Mouse (Mus musculus): ENCODE data around the gene Cxadr. TPM values are rescaled to one million over a fixed set of nuclear protein-coding genes. Genes with fewer than 3 reads are reported as not detected.
A peak's percentile ranks its signal among the peaks of the same experiment; 100 is the strongest.

The Cxadr gene
- polyA plus RNA-seq, 1 experiment from 2014 or later: 57.1 TPM

DNA sequence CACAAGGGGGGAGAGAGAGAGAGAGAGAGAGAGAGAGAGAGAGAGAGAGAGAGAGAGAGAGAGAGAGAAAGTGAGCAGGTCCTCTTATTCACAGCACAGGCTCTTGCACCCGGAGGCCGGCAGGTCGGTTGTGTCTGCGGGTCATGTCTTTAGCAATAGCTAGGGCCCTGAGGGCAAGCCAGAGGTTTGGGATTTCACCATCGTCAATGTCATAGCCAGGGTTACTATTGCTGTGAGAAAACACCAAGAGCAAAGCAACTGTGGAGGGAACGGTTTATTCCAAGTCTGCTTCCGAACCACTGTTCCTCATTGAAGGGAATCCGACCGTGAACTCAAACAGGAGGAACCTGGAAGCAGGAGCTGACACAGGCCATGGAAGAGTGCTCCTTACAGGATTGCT lies 5.2 kb upstream of the Cxadr start:
- H3K36me3 ChIP-seq (ENCODE audit: control insufficient read depth, insufficient read depth, low read length): no peaks in the 10 kb centered on the region
- ATAC-seq (replicated peaks; ENCODE audit: low FRiP score): no peak
- H3K27me3 ChIP-seq (ENCODE audit: control insufficient read depth, insufficient read depth, low read length): no peaks in the 10 kb centered on the region
- H3K27ac ChIP-seq (ENCODE audit: low read depth, low read length): no peak overlapping the region
- no peaks in the 10 kb centered on the region for H3K4me1 ChIP-seq (replicated peaks; ENCODE audit: control insufficient read depth, insufficient read depth, low read length)
- no peak for DNase-seq (ENCODE audit: low spot score)
- no peak overlapping the region for H3K4me2 ChIP-seq (ENCODE audit: low read depth, low read length, severe bottlenecking)
- no peak overlapping the region for H3K4me3 ChIP-seq (ENCODE audit: low read depth, low read length)
- no peak overlapping the region for H3K9ac ChIP-seq (ENCODE audit: low read length)
- 72% methylated on average over 9 of the region's 9 CpGs for WGBS
- no peaks in the 10 kb centered on the region for H3K9me3 ChIP-seq (ENCODE audit: control insufficient read depth, low read length)

DNA sequence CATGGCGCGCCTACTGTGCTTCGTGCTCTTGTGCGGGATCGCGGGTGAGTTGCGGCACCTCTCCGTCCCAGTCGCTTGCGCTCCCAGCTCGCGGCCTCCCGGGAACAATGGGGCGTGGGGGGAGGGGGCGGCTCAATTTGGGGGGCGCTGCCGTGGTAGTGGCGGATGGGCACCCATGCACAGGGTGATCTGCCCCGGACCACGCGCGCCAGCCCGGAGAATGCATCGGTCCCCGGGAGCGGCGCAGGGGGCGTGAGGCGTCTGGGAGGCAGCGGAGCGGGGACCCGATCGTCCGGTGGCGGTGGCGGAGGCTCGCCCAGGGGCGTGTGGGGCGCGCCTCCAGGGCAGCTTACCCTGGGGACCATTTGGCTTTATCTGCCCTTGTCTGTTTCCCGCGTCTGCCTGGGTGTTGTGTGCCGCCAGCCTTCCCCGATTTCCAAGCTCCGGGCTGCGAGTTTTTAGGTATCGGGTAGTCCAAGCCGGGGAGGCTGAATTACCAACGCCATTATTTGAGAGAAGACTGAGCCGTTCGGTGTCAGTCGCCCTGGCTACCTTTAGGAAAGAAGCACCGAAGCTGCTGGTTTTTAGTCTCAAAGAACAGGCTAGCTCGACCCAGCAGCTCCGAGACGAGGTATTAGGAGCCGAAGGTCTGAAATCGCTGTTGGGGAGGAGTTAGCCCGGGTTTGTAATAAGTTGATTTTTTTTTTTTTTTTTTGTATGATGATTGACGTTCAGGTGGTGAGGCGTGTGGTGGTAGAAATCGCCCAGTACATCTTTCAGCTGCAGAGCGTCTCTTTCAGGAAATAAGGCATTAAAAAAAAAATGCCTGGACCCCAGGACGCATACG lies 765 bp downstream of the Cxadr start:
- H3K27ac ChIP-seq (ENCODE audit: low read depth, low read length): peak overlapping the region; percentile 84
- no peaks in the 10 kb centered on the region for H3K27me3 ChIP-seq (ENCODE audit: control insufficient read depth, insufficient read depth, low read length)
- H3K9ac ChIP-seq (ENCODE audit: low read length): peak overlapping the region; percentile 93
- ATAC-seq (replicated peaks; ENCODE audit: low FRiP score): peak; percentile 66
- no peaks in the 10 kb centered on the region; the same call in 1 of the 2 replicates for H3K36me3 ChIP-seq (ENCODE audit: control insufficient read depth, insufficient read depth, low read length)
- peak overlapping the region; percentile 89 for H3K4me3 ChIP-seq (ENCODE audit: low read depth, low read length)
- no peaks in the 10 kb centered on the region for H3K4me1 ChIP-seq (replicated peaks; ENCODE audit: control insufficient read depth, insufficient read depth, low read length)
- H3K9me3 ChIP-seq (ENCODE audit: control insufficient read depth, low read length): no peaks in the 10 kb centered on the region
- no peak for DNase-seq (ENCODE audit: low spot score)
- WGBS: under 1% methylated on average over 55 of the region's 65 CpGs
- H3K4me2 ChIP-seq (ENCODE audit: low read depth, low read length, severe bottlenecking): peak overlapping the region; percentile 55

DNA sequence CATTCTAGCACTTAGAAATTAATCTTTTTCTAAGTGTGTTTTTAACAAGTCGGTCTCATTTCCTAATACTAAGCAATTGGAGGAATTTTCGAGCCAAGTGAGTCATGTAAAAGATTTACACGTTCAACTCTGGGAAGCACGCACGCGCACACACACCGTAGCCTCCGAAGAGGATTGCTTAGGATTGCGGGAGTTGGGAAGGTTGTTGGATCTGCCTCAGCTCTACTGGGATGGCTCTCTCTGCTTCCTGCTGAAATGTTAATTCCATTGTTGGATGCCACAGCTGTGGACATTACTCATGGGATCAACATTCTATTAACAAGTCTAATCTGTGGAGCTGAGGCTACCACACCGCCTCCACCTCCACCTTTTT lies 1.4 kb downstream of the Cxadr start:
- H3K4me1 ChIP-seq (replicated peaks; ENCODE audit: control insufficient read depth, insufficient read depth, low read length): no peaks in the 10 kb centered on the region
- DNase-seq (ENCODE audit: low spot score) (no peak), ATAC-seq (replicated peaks; ENCODE audit: low FRiP score) (no peak)
- H3K4me2 ChIP-seq (ENCODE audit: low read depth, low read length, severe bottlenecking): peak overlapping the region; percentile 55
- no peaks in the 10 kb centered on the region for H3K27me3 ChIP-seq (ENCODE audit: control insufficient read depth, insufficient read depth, low read length)
- no peaks in the 10 kb centered on the region; the same call in 1 of the 2 replicates for H3K36me3 ChIP-seq (ENCODE audit: control insufficient read depth, insufficient read depth, low read length)
- H3K9ac ChIP-seq (ENCODE audit: low read length): peak overlapping the region; percentile 93
- WGBS: 4% methylated on average over 10 of the region's 10 CpGs
- H3K4me3 ChIP-seq (ENCODE audit: low read depth, low read length): peak overlapping the region; percentile 89
- no peak overlapping the region for H3K27ac ChIP-seq (ENCODE audit: low read depth, low read length)
- no peaks in the 10 kb centered on the region for H3K9me3 ChIP-seq (ENCODE audit: control insufficient read depth, low read length)

DNA sequence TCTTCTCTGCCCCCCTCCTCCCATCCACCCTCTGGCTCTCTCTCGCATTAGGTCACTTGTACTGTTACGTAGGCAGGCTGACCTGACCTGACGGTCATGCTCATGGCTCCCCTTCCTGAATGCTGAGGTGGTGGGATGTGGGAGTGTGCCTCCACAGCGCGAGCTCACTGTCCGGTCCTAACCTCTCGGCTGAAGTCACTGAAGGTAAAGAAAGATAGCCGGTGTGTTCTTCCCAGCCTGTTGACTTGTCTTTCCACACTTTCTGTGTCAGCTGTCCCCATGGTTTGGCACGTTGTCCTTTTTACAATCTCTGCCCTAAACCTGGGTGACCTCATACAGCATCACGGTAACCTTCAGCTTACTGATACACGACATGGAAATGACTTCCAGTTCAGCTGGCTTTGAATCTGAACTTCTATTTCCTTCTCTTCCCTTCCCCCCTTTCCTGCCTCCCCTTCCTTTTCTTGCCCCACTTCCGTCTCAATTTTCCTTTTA lies 4.4 kb downstream of the Cxadr start:
- DNase-seq (ENCODE audit: low spot score) (peak; percentile 42), ATAC-seq (replicated peaks; ENCODE audit: low FRiP score) (no peak)
- no peaks in the 10 kb centered on the region for H3K9me3 ChIP-seq (ENCODE audit: control insufficient read depth, low read length)
- H3K4me1 ChIP-seq (replicated peaks; ENCODE audit: control insufficient read depth, insufficient read depth, low read length): no peaks in the 10 kb centered on the region
- no peak overlapping the region for H3K4me3 ChIP-seq (ENCODE audit: low read depth, low read length)
- H3K36me3 ChIP-seq (ENCODE audit: control insufficient read depth, insufficient read depth, low read length): no peaks in the 10 kb centered on the region; the same call in 1 of the 2 replicates
- H3K4me2 ChIP-seq (ENCODE audit: low read depth, low read length, severe bottlenecking): no peak overlapping the region
- no peak overlapping the region for H3K9ac ChIP-seq (ENCODE audit: low read length)
- WGBS: 91% methylated on average over 12 of the region's 12 CpGs
- no peaks in the 10 kb centered on the region for H3K27me3 ChIP-seq (ENCODE audit: control insufficient read depth, insufficient read depth, low read length)
- H3K27ac ChIP-seq (ENCODE audit: low read depth, low read length): no peak overlapping the region

DNA sequence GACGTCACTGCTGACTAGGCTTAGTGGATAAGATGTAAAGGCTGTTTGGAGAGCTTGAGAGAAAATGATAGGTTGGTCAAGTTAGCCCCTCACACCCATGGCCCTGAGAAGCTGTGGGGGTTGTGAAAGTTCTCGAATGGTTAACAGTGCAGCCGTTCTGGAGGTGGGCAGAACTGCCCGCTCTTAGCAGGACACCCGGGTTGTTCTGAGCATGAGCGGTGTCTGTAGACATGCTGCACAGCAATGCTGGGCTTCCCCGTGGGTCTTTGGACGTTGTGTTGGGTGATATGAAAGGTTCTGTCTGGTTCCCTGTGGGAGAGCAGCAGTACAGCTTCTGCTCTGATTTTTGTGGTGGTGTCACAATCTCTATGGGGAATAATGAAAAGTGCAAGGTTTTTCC lies 5.3 kb downstream of the Cxadr start:
- Histone ChIP-seq H3K27ac (ENCODE audit: low read depth, low read length) (no peak overlapping the region), H3K36me3 (ENCODE audit: control insufficient read depth, insufficient read depth, low read length) (no peaks in the 10 kb centered on the region; the same call in 1 of the 2 replicates), H3K4me2 (ENCODE audit: low read depth, low read length, severe bottlenecking) (no peak overlapping the region), H3K4me3 (ENCODE audit: low read depth, low read length) (no peak overlapping the region), H3K9me3 (ENCODE audit: control insufficient read depth, low read length) (no peaks in the 10 kb centered on the region), H3K27me3 (ENCODE audit: control insufficient read depth, insufficient read depth, low read length) (no peaks in the 10 kb centered on the region), H3K4me1 (replicated peaks; ENCODE audit: control insufficient read depth, insufficient read depth, low read length) (no peaks in the 10 kb centered on the region), H3K9ac (ENCODE audit: low read length) (no peak overlapping the region)
- no peak for ATAC-seq (replicated peaks; ENCODE audit: low FRiP score)
- DNase-seq (ENCODE audit: low spot score): no peak
- WGBS: 93% methylated on average over 8 of the region's 8 CpGs

DNA sequence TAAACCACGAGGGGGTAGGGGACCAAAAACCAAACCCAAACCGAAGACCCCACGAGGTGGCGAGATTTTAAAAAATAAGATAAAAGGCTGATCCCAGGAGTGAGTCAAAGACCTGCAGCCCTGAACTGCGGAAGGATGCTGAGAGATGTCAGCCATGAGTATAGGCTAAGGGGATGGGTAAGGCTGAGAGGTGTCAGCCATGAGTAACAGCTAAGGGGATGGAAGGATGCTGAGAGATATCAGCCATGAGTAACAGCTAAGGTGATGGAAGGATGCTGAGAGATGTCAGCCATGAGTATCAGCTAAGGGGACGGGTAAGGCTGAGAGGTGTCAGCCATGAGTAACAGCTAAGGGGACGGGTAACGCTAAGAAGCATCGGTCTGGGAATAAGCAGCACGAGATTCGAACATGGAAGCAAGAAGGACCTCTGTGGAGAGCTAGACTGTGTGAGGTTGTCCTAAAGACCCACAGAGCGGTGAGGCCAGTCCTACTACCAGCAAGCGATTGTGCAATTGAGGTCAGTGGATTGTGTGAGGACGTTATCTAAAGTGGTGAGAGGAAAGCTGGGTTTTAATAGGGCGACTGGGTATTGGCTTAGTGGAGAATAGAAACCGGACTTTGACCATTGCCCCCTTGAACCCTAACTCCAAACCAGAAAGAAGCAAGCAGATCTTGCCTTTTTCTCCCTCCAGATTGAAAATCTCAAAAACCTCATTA lies 6.3 kb downstream of the Cxadr start:
- Histone ChIP-seq H3K4me2 (ENCODE audit: low read depth, low read length, severe bottlenecking) (no peak overlapping the region), H3K9me3 (ENCODE audit: control insufficient read depth, low read length) (no peaks in the 10 kb centered on the region), H3K4me1 (replicated peaks; ENCODE audit: control insufficient read depth, insufficient read depth, low read length) (no peaks in the 10 kb centered on the region), H3K36me3 (ENCODE audit: control insufficient read depth, insufficient read depth, low read length) (no peaks in the 10 kb centered on the region; the same call in 1 of the 2 replicates), H3K27me3 (ENCODE audit: control insufficient read depth, insufficient read depth, low read length) (no peaks in the 10 kb centered on the region), H3K9ac (ENCODE audit: low read length) (no peak overlapping the region), H3K4me3 (ENCODE audit: low read depth, low read length) (no peak overlapping the region), H3K27ac (ENCODE audit: low read depth, low read length) (no peak overlapping the region)
- DNase-seq (ENCODE audit: low spot score): peak; percentile 32
- ATAC-seq (replicated peaks; ENCODE audit: low FRiP score): no peak
- 93% methylated on average over 16 of the region's 16 CpGs for WGBS

DNA sequence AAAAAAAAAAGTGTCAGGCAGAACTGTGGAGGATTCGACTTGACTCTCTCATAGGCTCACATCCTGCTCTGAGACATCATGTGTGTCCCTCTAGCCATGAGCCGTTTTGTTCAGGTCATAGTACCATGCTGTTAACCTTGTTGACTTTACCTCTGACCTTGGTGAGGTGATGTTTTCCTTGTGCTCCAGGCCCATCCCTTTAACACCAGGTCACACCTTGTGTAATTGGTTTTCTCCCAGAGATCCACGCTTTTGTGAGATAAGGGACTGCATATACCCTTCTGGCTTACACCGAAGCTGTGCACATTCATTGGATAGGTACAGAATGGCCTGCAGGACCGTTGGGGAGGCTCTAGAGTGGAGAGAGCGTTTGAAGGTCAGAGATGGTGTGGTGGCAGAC lies 8.0 kb downstream of the Cxadr start:
- no peak overlapping the region for H3K4me2 ChIP-seq (ENCODE audit: low read depth, low read length, severe bottlenecking)
- WGBS: 91% methylated on average over 6 of the region's 6 CpGs
- H3K36me3 ChIP-seq (ENCODE audit: control insufficient read depth, insufficient read depth, low read length): no peaks in the 10 kb centered on the region; the same call in 1 of the 2 replicates
- no peaks in the 10 kb centered on the region for H3K9me3 ChIP-seq (ENCODE audit: control insufficient read depth, low read length)
- no peaks in the 10 kb centered on the region for H3K27me3 ChIP-seq (ENCODE audit: control insufficient read depth, insufficient read depth, low read length)
- H3K4me1 ChIP-seq (replicated peaks; ENCODE audit: control insufficient read depth, insufficient read depth, low read length): peaks cover 6% of the 10 kb centered on the region; the same call in 1 of the 2 replicates
- DNase-seq (ENCODE audit: low spot score): peak; percentile 36
- H3K9ac ChIP-seq (ENCODE audit: low read length): no peak overlapping the region
- H3K27ac ChIP-seq (ENCODE audit: low read depth, low read length): no peak overlapping the region
- no peak for ATAC-seq (replicated peaks; ENCODE audit: low FRiP score)
- H3K4me3 ChIP-seq (ENCODE audit: low read depth, low read length): no peak overlapping the region

DNA sequence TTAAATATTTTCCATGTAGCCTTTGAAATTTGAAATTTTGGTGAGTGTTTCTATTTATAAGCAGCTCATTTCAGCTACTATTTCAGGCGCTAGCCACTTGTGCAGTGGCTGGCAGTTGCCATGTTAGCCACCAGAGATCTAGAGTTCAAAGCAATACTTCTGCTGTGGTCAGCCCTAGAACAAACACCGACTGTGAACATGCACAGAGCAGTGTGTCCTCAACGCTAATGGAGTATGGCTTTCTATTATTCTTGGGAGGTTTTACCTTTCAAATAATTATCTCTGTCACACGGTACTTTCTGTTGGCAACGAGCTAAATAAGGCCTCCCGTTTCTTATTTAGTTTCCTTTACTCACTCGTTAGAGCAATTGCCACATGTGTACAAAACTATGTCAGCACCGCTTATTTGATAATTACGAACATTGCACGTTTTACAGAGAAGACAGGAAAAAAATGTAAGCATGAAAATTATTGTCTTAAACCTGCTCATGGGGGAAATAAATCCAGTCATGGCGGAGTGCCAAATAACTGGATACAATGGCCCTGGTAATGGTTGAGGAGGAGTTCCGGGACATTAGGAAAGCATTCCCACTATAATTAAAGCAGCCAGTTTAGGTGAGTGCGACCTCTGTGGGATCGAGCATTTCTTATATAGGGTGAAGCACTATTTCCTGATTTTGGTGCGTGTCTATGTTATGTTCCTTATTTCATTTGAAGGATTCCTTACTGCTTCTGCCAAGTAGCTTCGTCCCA lies 12.0 kb downstream of the Cxadr start:
- Histone ChIP-seq H3K9ac (ENCODE audit: low read length) (no peak overlapping the region; the same call in 1 of the 2 replicates), H3K36me3 (ENCODE audit: control insufficient read depth, insufficient read depth, low read length) (no peaks in the 10 kb centered on the region), H3K27ac (ENCODE audit: low read depth, low read length) (peak overlapping the region; percentile 38; the same call in 1 of the 2 replicates), H3K4me1 (replicated peaks; ENCODE audit: control insufficient read depth, insufficient read depth, low read length) (peaks cover 10% of the 10 kb centered on the region; the same call in 1 of the 2 replicates), H3K27me3 (ENCODE audit: control insufficient read depth, insufficient read depth, low read length) (no peaks in the 10 kb centered on the region), H3K4me3 (ENCODE audit: low read depth, low read length) (no peak overlapping the region), H3K4me2 (ENCODE audit: low read depth, low read length, severe bottlenecking) (peak overlapping the region; percentile 40; the same call in 1 of the 2 replicates), H3K9me3 (ENCODE audit: control insufficient read depth, low read length) (no peaks in the 10 kb centered on the region)
- DNase-seq (ENCODE audit: low spot score) (peak; percentile 52), ATAC-seq (replicated peaks; ENCODE audit: low FRiP score) (peak; percentile 54)
- 43% methylated on average over 16 of the region's 16 CpGs for WGBS
